Mouse (Mus musculus) lung, embryonic 14.5 days (tissue): ENCODE measurements around the gene Wdr45b. TPM values are rescaled to one million over a fixed set of nuclear protein-coding genes. Genes with fewer than 3 reads are reported as not detected.
"Not testable (repeated sequence)": the region's sequence is repeated elsewhere in the genome, so short reads cannot be mapped to it uniquely, and the experiment has no call there.

Experiments
- ATAC-seq: fragments of 200-750 bp; cut with Nextera tagmentation; 2 replicates; pipeline ENCODE4 v1.8.0; 2017; ENCODE audit warnings: mild to moderate bottlenecking, moderate TSS enrichment, moderate library complexity; ENCODE audit not compliant: insufficient read depth
- DNase-seq: peaks from one replicate; pipeline ENCODE4 v3.0.0-alpha.2; 2015
- H3K27ac ChIP-seq: fragments of 300-500 bp; sonication (generic); 2 replicates; pipeline ENCODE4 v1.5.1; 2014; ENCODE audit warnings: low read depth, mild to moderate bottlenecking, moderate library complexity
- H3K27me3 ChIP-seq: fragments of 300-500 bp; sonication (generic); 2 replicates; pipeline ENCODE4 v1.6.1; 2014; ENCODE audit warnings: low read length, control low read depth; ENCODE audit not compliant: insufficient read depth
- H3K36me3 ChIP-seq: fragments of 300-500 bp; sonication (generic); 2 replicates; pipeline ENCODE4 v1.6.1; 2014; ENCODE audit warnings: control low read depth; ENCODE audit not compliant: insufficient read depth
- H3K4me1 ChIP-seq: fragments of 300-500 bp; sonication (generic); 2 replicates; pipeline ENCODE4 v1.6.1; 2014; ENCODE audit warnings: antibody characterized with exemption, control low read depth; ENCODE audit not compliant: insufficient read depth
- H3K4me2 ChIP-seq: fragments of 300-500 bp; sonication (generic); 2 replicates; pipeline ENCODE4 v1.6.1; 2014; ENCODE audit warnings: mild to moderate bottlenecking
- H3K4me3 ChIP-seq: fragments of 300-500 bp; sonication (generic); 2 replicates; pipeline ENCODE4 v1.5.1; 2014; ENCODE audit warnings: low read depth, low read length
- H3K9ac ChIP-seq: fragments of 300-500 bp; sonication (generic); 2 replicates; pipeline ENCODE4 v1.6.1; 2014
- H3K9me3 ChIP-seq: fragments of 300-500 bp; sonication (generic); 2 replicates; pipeline ENCODE4 v1.6.1; 2016; ENCODE audit warnings: low read depth, low read length, control low read depth
- CTCF ChIP-seq: IDR thresholded peaks from 2 replicates; pipeline ENCODE4 v1.5.1; 2016; ENCODE audit warnings: antibody characterized with exemption, low read depth
- WGBS: fragments of 180-500 bp; shearing (Covaris S2); extraction: QIAGEN DNeasy Blood & Tissue Kit; methylation state at CpG from one replicate; pipeline ENCODE4 v1.1.7; 2014; 5-methylcytosine and 5-hydroxymethylcytosine counted together
- polyA plus RNA-seq: library from polyadenylated mRNA; unstranded; fragments of >200 nt; fragmentation: Nextera tagmentation; extraction: Ambion mirVana; gene quantifications from 2 replicates; pipeline ENCODE4 v1.2.1, GENCODE M21; 2014

The Wdr45b gene
- polyA plus RNA-seq, 1 experiment from 2014 or later: 111 TPM

DNA sequence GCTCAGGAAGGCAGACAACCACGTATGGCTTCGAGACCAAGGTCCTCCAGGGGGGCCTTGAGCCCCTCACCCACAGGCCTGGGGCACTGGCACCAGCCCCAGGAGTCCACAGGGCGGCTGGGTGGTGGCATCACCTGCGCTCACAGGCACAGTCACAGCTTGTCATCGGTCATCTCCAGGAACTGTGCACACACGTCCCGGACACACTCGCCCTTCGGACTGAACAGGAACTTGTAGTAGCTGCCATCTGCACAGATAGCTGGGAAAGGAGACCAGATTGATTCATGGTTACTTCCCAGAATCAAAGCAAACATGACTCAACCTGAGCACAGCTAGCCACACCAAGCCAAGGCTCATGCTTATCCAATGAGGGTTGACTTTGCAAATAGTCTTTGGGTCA lies 26.0 kb downstream of the Wdr45b start:
- H3K9me3 ChIP-seq: no peaks in the 10 kb centered on the region
- DNase-seq (no peak), ATAC-seq (no peak)
- no peak overlapping the region for H3K4me2 ChIP-seq
- no peak overlapping the region for H3K4me3 ChIP-seq
- no peaks in the 10 kb centered on the region for H3K4me1 ChIP-seq
- H3K27me3 ChIP-seq: no peaks in the 10 kb centered on the region
- no peak overlapping the region for H3K27ac ChIP-seq
- 96% methylated on average over 9 of the region's 9 CpGs for WGBS
- peaks cover 64% of the 10 kb centered on the region for H3K36me3 ChIP-seq
- no peak overlapping the region for H3K9ac ChIP-seq
- no peak for TF ChIP-seq CTCF

DNA sequence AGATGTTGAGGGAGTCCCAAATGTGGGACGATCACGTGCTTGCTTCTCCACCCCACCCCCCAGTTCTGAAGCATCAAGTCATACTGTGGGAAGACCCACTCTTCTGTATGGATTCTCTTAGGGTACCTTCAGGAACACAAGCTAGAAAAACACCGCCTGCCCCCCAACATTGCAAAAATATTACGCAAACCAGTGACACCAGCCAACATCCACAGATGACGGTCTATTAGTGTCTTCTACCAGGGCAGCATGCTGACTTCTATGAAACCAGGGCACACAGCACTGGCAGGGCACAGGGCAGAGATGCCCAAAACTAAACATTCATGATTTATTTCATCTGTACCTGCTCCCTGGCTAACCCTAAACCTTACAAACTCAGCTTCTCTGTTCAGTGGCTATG lies 27.6 kb downstream of the Wdr45b start:
- no peak for TF ChIP-seq CTCF
- Histone ChIP-seq H3K4me1 (no peaks in the 10 kb centered on the region), H3K4me2 (no peak overlapping the region), H3K27ac (no peak overlapping the region), H3K27me3 (no peaks in the 10 kb centered on the region), H3K4me3 (no peak overlapping the region), H3K36me3 (peaks cover 53% of the 10 kb centered on the region), H3K9me3 (no peaks in the 10 kb centered on the region), H3K9ac (no peak overlapping the region)
- DNase-seq (no peak), ATAC-seq (no peak)
- WGBS: 97% methylated on average over 5 of the region's 5 CpGs

DNA sequence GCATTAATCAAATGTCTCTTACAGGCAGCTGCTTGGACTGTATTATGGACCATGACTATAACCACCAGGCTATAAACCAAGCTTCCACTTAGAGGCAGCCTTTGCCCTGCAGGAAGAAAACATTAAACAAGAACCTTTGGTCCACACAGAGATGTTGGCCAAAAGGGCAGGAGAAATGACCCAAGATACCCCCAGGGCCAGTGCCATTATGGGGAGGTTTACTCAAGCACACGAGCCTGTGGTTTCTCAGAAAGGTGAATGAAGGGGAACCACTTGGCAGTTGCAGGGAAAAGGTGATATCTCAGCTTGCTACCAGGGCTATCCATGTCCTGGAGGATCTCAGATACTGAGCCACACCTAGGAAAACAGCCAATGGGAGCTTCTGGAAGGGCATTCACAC lies 28.2 kb downstream of the Wdr45b start:
- no peak overlapping the region for H3K27ac ChIP-seq
- H3K27me3 ChIP-seq: no peaks in the 10 kb centered on the region
- H3K9ac ChIP-seq: no peak overlapping the region
- ATAC-seq (no peak), DNase-seq (no peak)
- WGBS: 71% methylated on average over 1 of the region's 1 CpGs
- H3K4me1 ChIP-seq: no peaks in the 10 kb centered on the region
- H3K4me2 ChIP-seq: no peak overlapping the region
- TF ChIP-seq CTCF: no peak
- no peak overlapping the region for H3K4me3 ChIP-seq
- H3K9me3 ChIP-seq: no peaks in the 10 kb centered on the region
- peaks cover 48% of the 10 kb centered on the region for H3K36me3 ChIP-seq

DNA sequence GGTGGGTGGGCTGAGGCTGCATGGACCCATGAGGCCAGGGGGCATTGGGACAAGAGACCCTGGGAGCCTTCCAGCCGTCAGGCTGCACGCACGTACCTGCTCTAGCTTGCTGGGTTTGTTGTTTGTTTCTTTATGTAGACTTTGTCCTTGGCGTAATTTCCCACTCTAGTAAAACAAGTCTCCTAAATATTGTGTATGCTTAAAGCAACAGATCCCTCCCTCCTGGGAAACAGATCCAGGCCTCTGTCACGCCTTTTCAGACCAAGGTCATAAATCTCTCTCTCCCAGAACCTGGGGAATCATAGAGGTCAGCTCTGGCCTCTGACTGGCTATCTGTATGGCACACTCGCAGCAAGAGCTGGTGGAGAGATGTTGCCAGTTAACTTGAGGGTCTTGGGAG lies 46.5 kb downstream of the Wdr45b start:
- not testable (repeated sequence) for DNase-seq, H3K4me2 ChIP-seq, H3K9me3 ChIP-seq, H3K4me3 ChIP-seq, H3K9ac ChIP-seq, ATAC-seq, H3K27ac ChIP-seq, H3K4me1 ChIP-seq, H3K27me3 ChIP-seq
- H3K36me3 ChIP-seq: peaks cover 74% of the 10 kb centered on the region
- WGBS: 90% methylated on average over 6 of the region's 6 CpGs

DNA sequence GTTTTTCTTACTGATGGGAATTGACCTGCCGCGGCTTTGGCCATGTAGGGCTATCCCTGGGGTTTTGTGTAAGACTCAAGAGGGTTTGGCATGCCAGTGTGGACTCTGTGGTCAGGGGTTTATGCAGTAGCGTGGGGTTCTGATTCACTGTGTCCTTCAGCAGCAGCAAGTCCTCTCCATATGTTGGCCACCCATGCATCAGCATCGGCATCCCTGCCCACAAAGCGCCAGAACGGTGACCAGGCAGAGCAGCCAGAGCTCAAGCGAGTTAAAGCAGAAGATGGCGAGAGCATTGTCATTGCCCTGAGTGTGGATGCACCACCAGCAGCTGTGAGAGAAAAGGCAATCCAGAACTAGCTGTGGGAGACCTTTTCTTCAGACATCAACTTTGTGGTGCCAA lies 47.6 kb downstream of the Wdr45b start:
- 93% methylated on average over 8 of the region's 8 CpGs for WGBS
- Histone ChIP-seq H3K36me3 (peaks cover 85% of the 10 kb centered on the region), H3K27ac (no peak overlapping the region), H3K4me3 (no peak overlapping the region), H3K9ac (no peak overlapping the region), H3K4me2 (no peak overlapping the region), H3K27me3 (no peaks in the 10 kb centered on the region), H3K4me1 (no peaks in the 10 kb centered on the region), H3K9me3 (peaks cover 8% of the 10 kb centered on the region; the same call in 1 of the 2 replicates)
- DNase-seq (no peak), ATAC-seq (no peak)
- no peak for TF ChIP-seq CTCF

DNA sequence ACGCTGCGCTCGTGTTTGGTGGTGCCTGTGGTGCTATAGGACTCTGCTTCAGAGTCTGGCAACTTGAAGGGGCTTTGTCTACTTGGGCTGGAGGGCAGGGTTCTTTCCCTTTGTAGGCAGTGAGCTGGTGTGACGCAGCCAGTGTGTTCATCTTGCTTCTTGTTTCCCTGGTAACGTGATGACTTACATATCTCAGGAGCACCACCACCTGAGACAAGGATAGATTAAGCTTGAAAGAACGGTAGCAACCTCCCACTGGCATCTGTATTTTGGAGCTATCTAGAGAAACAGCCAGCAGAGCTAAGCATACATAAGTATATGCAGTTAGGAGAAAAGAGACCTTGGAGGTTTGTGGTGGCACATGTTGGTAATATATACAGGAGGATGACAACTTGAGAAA lies 48.9 kb downstream of the Wdr45b start:
- H3K4me3 ChIP-seq: no peak overlapping the region
- WGBS: 89% methylated on average over 6 of the region's 6 CpGs
- no peak for TF ChIP-seq CTCF
- no peaks in the 10 kb centered on the region for H3K4me1 ChIP-seq
- no peak overlapping the region for H3K27ac ChIP-seq
- H3K9me3 ChIP-seq: peaks cover 3% of the 10 kb centered on the region; the same call in 1 of the 2 replicates
- ATAC-seq (no peak), DNase-seq (no peak)
- H3K9ac ChIP-seq: no peak overlapping the region
- no peak overlapping the region for H3K4me2 ChIP-seq
- H3K27me3 ChIP-seq: no peaks in the 10 kb centered on the region
- peaks cover 91% of the 10 kb centered on the region for H3K36me3 ChIP-seq

DNA sequence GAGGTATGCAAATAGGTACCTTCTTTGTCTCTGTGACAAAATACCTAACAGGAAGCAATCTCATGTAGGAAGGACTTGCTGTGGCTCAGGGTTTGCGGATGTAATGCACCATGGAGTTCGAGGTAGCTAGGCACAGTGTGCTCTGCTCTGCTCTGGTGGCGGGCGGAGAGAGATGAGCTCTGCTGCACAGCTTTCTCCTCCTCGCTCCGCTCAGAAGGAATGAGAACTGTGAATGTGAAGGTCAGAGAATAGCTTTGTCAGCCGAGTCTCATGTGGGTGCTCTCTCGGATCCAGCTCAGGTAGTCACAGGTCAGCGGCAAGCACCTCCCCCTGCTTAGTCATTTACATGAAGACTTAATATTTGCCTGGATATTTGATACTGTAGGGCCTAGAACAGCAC lies 54.0 kb downstream of the Wdr45b start:
- Histone ChIP-seq H3K9ac (no peak overlapping the region), H3K4me1 (no peaks in the 10 kb centered on the region), H3K27me3 (no peaks in the 10 kb centered on the region), H3K4me2 (no peak overlapping the region), H3K9me3 (no peaks in the 10 kb centered on the region), H3K36me3 (peaks cover 96% of the 10 kb centered on the region), H3K27ac (no peak overlapping the region), H3K4me3 (no peak overlapping the region)
- 86% methylated on average over 9 of the region's 9 CpGs for WGBS
- DNase-seq (no peak), ATAC-seq (no peak)
- no peak for TF ChIP-seq CTCF

DNA sequence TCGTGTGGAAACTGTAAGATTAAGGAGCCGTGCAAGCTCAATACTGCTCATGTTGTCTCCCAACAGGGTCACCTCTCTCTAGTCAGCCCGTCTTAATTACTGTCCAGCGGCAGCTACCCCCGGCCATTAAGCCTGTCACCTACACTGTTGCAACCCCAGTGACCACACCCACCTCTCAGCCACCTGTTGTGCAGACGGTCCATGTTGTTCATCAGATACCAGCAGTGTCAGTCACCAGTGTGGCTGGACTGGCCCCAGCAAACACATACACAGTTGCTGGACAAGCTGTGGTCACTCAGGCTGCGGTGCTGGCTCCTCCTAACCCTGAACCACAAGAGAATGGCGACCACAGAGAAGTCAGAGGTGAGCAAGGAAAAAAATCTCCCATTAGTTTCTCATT lies 55.8 kb downstream of the Wdr45b start:
- Histone ChIP-seq H3K9me3 (no peaks in the 10 kb centered on the region), H3K4me1 (no peaks in the 10 kb centered on the region), H3K4me3 (no peak overlapping the region), H3K9ac (no peak overlapping the region), H3K27ac (no peak overlapping the region), H3K4me2 (no peak overlapping the region), H3K36me3 (peaks cover 87% of the 10 kb centered on the region), H3K27me3 (no peaks in the 10 kb centered on the region)
- ATAC-seq: no peak
- no peak for TF ChIP-seq CTCF
- 88% methylated on average over 8 of the region's 8 CpGs for WGBS
- no peak for DNase-seq
